ENCODE assay signal across 11 mouse cellular contexts in the genomic region with DNA sequence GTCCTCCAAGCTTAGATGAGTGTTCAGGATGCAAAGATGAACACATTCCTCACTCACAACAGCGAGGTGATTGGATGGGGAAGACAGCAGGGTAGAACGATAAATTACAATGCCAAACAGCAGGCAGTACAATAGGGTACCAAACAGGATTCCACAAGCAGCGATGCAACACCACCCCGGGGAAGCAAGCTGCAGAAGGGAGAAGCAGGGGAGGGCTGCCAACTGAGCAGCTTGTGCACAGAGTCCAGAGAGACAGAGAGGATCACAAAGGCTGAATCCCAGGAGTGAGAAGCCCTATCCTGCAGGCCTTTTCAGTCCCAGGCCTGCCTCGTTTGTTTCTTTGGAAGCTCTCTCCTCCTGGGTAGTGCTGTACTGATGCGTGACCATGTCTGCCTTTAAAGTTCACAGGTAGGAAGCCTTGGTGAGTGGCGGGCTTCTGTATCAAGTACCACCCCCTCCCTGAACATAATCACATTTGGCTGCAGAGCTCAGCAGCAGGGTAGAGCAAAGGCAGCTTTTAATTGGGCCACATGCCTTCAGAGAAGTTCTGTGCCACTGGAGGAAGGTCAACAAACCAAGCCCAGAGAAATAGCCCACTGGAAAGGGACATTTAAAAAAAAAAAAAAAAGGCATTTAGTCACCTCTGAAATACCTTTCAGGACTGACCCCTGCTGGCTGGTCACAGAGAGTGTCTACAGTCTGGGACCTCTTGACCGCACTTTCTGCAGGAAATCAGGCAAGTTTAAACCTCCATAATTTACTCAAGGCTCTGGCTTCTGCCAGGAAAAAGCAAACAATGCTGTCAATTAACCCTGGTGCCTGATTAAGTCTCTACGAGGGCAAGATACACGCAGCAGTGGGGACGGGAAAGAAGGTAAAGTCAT.
DNase-seq lines count a peak whose midpoint lies in the region; ATAC-seq and TF ChIP-seq lines count a peak whose summit lies in the region.
"Had no signal": no experiment of that assay in that cellular context is flagged by ENCODE, and none has a peak within 500 bp of the region (broad histone marks: within the 10 kb centered on the region; RNA-seq: fewer than 3 reads in every experiment).

No protein-coding gene starts in this region.

- TF ChIP-seq CTCF in cerebellum, adult 2 months (IDR thresholded peaks at IDR 0.05; ENCODE audit: borderline replicate concordance, insufficient read depth, low read depth, low read length): no peak
- peak; percentile 40 for TF ChIP-seq CTCF in liver, postnatal 0 days (IDR thresholded peaks at IDR 0.05; ENCODE audit: low read depth)

- DNase-seq in cerebellum, adult 2 months: peak; percentile 67 to 75
- no peak for DNase-seq in liver, postnatal 0 days
- no peak for DNase-seq in adrenal gland, postnatal 10 days
- DNase-seq in adrenal gland, postnatal 14 days: no peak

- 0 out of 2 replicates have a peak, but pooled peaks have one; percentile 40 for ATAC-seq in kidney, embryonic 15.5 days (replicated peaks; ENCODE audit: low FRiP score)
- ATAC-seq in kidney, embryonic 16.5 days (ENCODE audit: low FRiP score, low TSS enrichment): no peak; the same call in 1 of the 2 replicates
- ATAC-seq in hindbrain, embryonic 12.5 days (ENCODE audit: low FRiP score): peak; percentile 46; the same call in 1 of the 2 replicates
- ATAC-seq in liver, postnatal 0 days: peak; percentile 39; the same call in 1 of the 2 replicates
- ATAC-seq in granulocyte monocyte progenitor cell, adult 5-6 weeks (replicated peaks; ENCODE audit: poor library complexity, severe bottlenecking): no peak

- no peak overlapping the region for H3K4me2 ChIP-seq in kidney, embryonic 15.5 days
- no peak overlapping the region for H3K4me2 ChIP-seq in kidney, embryonic 16.5 days (replicated peaks; ENCODE audit: low read depth, low read length)
- no peak overlapping the region for H3K4me2 ChIP-seq in hindbrain, embryonic 12.5 days (replicated peaks)
- H3K4me2 ChIP-seq in liver, postnatal 0 days (ENCODE audit: low read depth, low read length): no peak overlapping the region
- H3K4me2 ChIP-seq: liver, embryonic 15.5 days had no signal

- peaks cover 18% of the 10 kb centered on the region for H3K4me1 ChIP-seq in kidney, embryonic 15.5 days
- peaks cover 20% of the 10 kb centered on the region for H3K4me1 ChIP-seq in kidney, embryonic 16.5 days (ENCODE audit: insufficient read depth, low read length)
- H3K4me1 ChIP-seq in cerebellum, adult 2 months (ENCODE audit: control insufficient read depth, insufficient read depth, low read length): peaks cover 39% of the 10 kb centered on the region
- H3K4me1 ChIP-seq in hindbrain, embryonic 12.5 days: peaks cover 32% of the 10 kb centered on the region
- H3K4me1 ChIP-seq in liver, postnatal 0 days (ENCODE audit: insufficient read depth): peaks cover 9% of the 10 kb centered on the region

- peak overlapping the region; percentile 41; the same call in 1 of the 2 replicates for H3K27ac ChIP-seq in kidney, embryonic 15.5 days
- no peak overlapping the region for H3K27ac ChIP-seq in kidney, embryonic 16.5 days (ENCODE audit: low read length)
- peak overlapping the region; percentile 90 for H3K27ac ChIP-seq in cerebellum, adult 2 months (ENCODE audit: insufficient read depth, low read length)
- H3K27ac ChIP-seq in hindbrain, embryonic 12.5 days: peak overlapping the region; percentile 64
- no peak overlapping the region for H3K27ac ChIP-seq in liver, postnatal 0 days (ENCODE audit: low read depth)
- H3K27ac ChIP-seq: liver, embryonic 15.5 days had no signal

- 41% methylated on average over 11 of the region's 11 CpGs for WGBS in kidney, embryonic 15.5 days
- 41% methylated on average over 11 of the region's 11 CpGs for WGBS in kidney, embryonic 16.5 days
- WGBS in cerebellum, adult 2 months: 31% methylated on average over 11 of the region's 11 CpGs
- WGBS in hindbrain, embryonic 12.5 days: 25% methylated on average over 11 of the region's 11 CpGs
- WGBS in liver, postnatal 0 days (ENCODE audit: insufficient replicate concordance): 63% methylated on average over 11 of the region's 11 CpGs

- H3K36me3 ChIP-seq in kidney, embryonic 15.5 days: peaks cover under 1% of the 10 kb centered on the region; the same call in 1 of the 2 replicates
- no peaks in the 10 kb centered on the region for H3K36me3 ChIP-seq in kidney, embryonic 16.5 days (ENCODE audit: insufficient read depth, low read length)
- H3K36me3 ChIP-seq in hindbrain, embryonic 12.5 days: no peaks in the 10 kb centered on the region
- H3K36me3 ChIP-seq in liver, postnatal 0 days (replicated peaks; ENCODE audit: insufficient read depth, low read length): no peaks in the 10 kb centered on the region
- H3K36me3 ChIP-seq: liver, embryonic 15.5 days had no signal

- no peak for TF ChIP-seq EP300 in liver, postnatal 0 days (IDR thresholded peaks at IDR 0.05; ENCODE audit: low read depth)

- H3K9ac ChIP-seq in kidney, embryonic 15.5 days: no peak overlapping the region
- no peak overlapping the region for H3K9ac ChIP-seq in kidney, embryonic 16.5 days (replicated peaks; ENCODE audit: low read length)
- H3K9ac ChIP-seq in hindbrain, embryonic 12.5 days: peak overlapping the region; percentile 1; the same call in 1 of the 2 replicates
- no peak overlapping the region for H3K9ac ChIP-seq in liver, postnatal 0 days (replicated peaks)
- H3K9ac ChIP-seq: liver, embryonic 15.5 days had no signal

- H3K4me3 ChIP-seq in kidney, embryonic 15.5 days (replicated peaks): no peak overlapping the region
- no peak overlapping the region for H3K4me3 ChIP-seq in kidney, embryonic 16.5 days (ENCODE audit: low read length)
- no peak overlapping the region for H3K4me3 ChIP-seq in cerebellum, adult 2 months (replicated peaks; ENCODE audit: insufficient read depth, low read depth, low read length)
- no peak overlapping the region for H3K4me3 ChIP-seq in hindbrain, embryonic 12.5 days
- no peak overlapping the region for H3K4me3 ChIP-seq in liver, postnatal 0 days (ENCODE audit: low read depth, low read length)
- H3K4me3 ChIP-seq: erythroblast, embryonic 14.5 days; liver, embryonic 15.5 days had no signal

- no peaks in the 10 kb centered on the region for H3K9me3 ChIP-seq in kidney, embryonic 15.5 days (replicated peaks)
- H3K9me3 ChIP-seq in kidney, embryonic 16.5 days (ENCODE audit: low read length): no peaks in the 10 kb centered on the region
- no peaks in the 10 kb centered on the region for H3K9me3 ChIP-seq in hindbrain, embryonic 12.5 days (replicated peaks)
- no peaks in the 10 kb centered on the region for H3K9me3 ChIP-seq in liver, postnatal 0 days (ENCODE audit: low read length)
- H3K9me3 ChIP-seq: G1E; liver, embryonic 15.5 days had no signal

- TF ChIP-seq POLR2A in cerebellum, adult 2 months (IDR thresholded peaks at IDR 0.05; ENCODE audit: borderline replicate concordance, insufficient read depth, low read length): no peak

- no peaks in the 10 kb centered on the region for H3K27me3 ChIP-seq in kidney, embryonic 15.5 days
- H3K27me3 ChIP-seq in kidney, embryonic 16.5 days (ENCODE audit: insufficient read depth, low read length): no peaks in the 10 kb centered on the region
- no peaks in the 10 kb centered on the region for H3K27me3 ChIP-seq in cerebellum, adult 2 months (ENCODE audit: control insufficient read depth, insufficient read depth, low read length)
- H3K27me3 ChIP-seq in hindbrain, embryonic 12.5 days: no peaks in the 10 kb centered on the region
- no peaks in the 10 kb centered on the region for H3K27me3 ChIP-seq in liver, postnatal 0 days (ENCODE audit: insufficient read depth, low read length)
- H3K27me3 ChIP-seq: liver, embryonic 15.5 days had no signal

Comparison
In these comparisons a context has a peak if more than half of its experiments do, and no peak if none do; other contexts are left out.
1. ATAC-seq: peak in kidney, embryonic 15.5 days (single experiment), hindbrain, embryonic 12.5 days (single experiment) and liver, postnatal 0 days (single experiment); none in kidney, embryonic 16.5 days (single experiment) and granulocyte monocyte progenitor cell, adult 5-6 weeks (single experiment).
2. H3K27ac ChIP-seq: peak in kidney, embryonic 15.5 days (single experiment), cerebellum, adult 2 months (single experiment) and hindbrain, embryonic 12.5 days (single experiment); none in kidney, embryonic 16.5 days (single experiment) and liver, postnatal 0 days (single experiment).
3. DNase-seq: peak in cerebellum, adult 2 months (2 of 2); none in liver, postnatal 0 days (single experiment), adrenal gland, postnatal 10 days (single experiment) and adrenal gland, postnatal 14 days (single experiment).